Mouse (Mus musculus): Measurements from ENCODE around the gene Cd72.

- TF ChIP-seq ZMIZ1 (IDR thresholded peaks at IDR 0.05; ENCODE audit: low read depth, low read length) (no peak), CTCF (conservative IDR thresholded peaks at IDR 0.05 in 1 of 2, IDR thresholded peaks at IDR 0.05 in 1 of 2; ENCODE audit: low read depth in 2 of 2, low read length in 2 of 2) (no peak), MAFK (IDR thresholded peaks at IDR 0.05; ENCODE audit: insufficient replicate concordance, low read length) (no peak), POLR2AphosphoS2 (IDR thresholded peaks at IDR 0.05; ENCODE audit: low read depth, low read length) (no peak)
These were observed 12.4 kb upstream of the Cd72 start for GRCm38 (mm10) chr4:43466872-43467271.
